Mouse (Mus musculus) lung, adult 2 months (tissue): ENCODE measurements around the gene Hspa5.

ENCODE experiments used
- CTCF ChIP-seq: fragments of 200-500 bp; IDR thresholded peaks from 2 replicates; pipeline ENCODE4 v1.5.1; 2011; ENCODE audit warnings: mild to moderate bottlenecking, low read length, control low read depth; ENCODE audit not compliant: insufficient read depth
- POLR2A ChIP-seq: fragments of 200-500 bp; IDR thresholded peaks from 2 replicates; pipeline ENCODE4 v1.6.1; 2011; ENCODE audit warnings: low read depth, mild to moderate bottlenecking, control low read depth, low read length, borderline replicate concordance; ENCODE audit errors: extremely low read depth

- TF ChIP-seq POLR2A (no peak), CTCF (no peak)
These were observed 9.6 kb upstream of the Hspa5 start for GRCm38 (mm10) chr2:34762174-34762573.
